Mouse (Mus musculus) frontal cortex, adult 2 months (tissue): ENCODE measurements at regions not wholly inside any gene's neighbourhood (a gene's known extent, or its start where the extent isn't known, plus 50 kb on each side); places are given as distances from the start of the nearest gene placed in this dataset.
A peak's percentile ranks its signal among the peaks of the same experiment; 100 is the strongest.

Source experiments
- DNase-seq, 2 experiments: peaks; one replicate each; pipeline ENCODE4 v3.0.0; 2022; ENCODE audit warnings: low spot score in 1 of 2; ENCODE audit errors: extremely low spot score in 1 of 2

GRCm38 (mm10) chr2:178784822-178785589 is 354.7 kb downstream of the Cdh26 start:
- no peak for DNase-seq

GRCm38 (mm10) chr2:178785843-178786242 is 355.5 kb downstream of the Cdh26 start:
- no peak for DNase-seq

GRCm38 (mm10) chr2:178795841-178796240 is 365.5 kb downstream of the Cdh26 start:
- DNase-seq: no peak

- no peak for DNase-seq
Measured at GRCm38 (mm10) chr2:178801464-178801863, 371.1 kb downstream of the Cdh26 start.

- no peak for DNase-seq
Measured at GRCm38 (mm10) chr2:178805283-178805682, 375.0 kb downstream of the Cdh26 start.

GRCm38 (mm10) chr2:178821552-178821951 is 391.2 kb downstream of the Cdh26 start:
- no peak for DNase-seq

GRCm38 (mm10) chr2:178830313-178830712 is 400.0 kb downstream of the Cdh26 start:
- no peak for DNase-seq

- peak; percentile 10 to 50 for DNase-seq
Measured at GRCm38 (mm10) chr2:178834986-178835385, 404.7 kb downstream of the Cdh26 start.

- no peak for DNase-seq
Measured at GRCm38 (mm10) chr2:178838571-178838970, 408.2 kb downstream of the Cdh26 start.

- DNase-seq: peak; percentile 23 to 50
Measured at GRCm38 (mm10) chr2:178840975-178841374, 410.6 kb downstream of the Cdh26 start.

GRCm38 (mm10) chr2:178842595-178842994 is 412.3 kb downstream of the Cdh26 start:
- DNase-seq: no peak

GRCm38 (mm10) chr2:178843458-178843857 is 413.1 kb downstream of the Cdh26 start:
- DNase-seq: no peak

- DNase-seq: no peak
Measured at GRCm38 (mm10) chr2:178844561-178844960, 414.2 kb downstream of the Cdh26 start.

- no peak for DNase-seq
Measured at GRCm38 (mm10) chr2:178850320-178850719, 420.0 kb downstream of the Cdh26 start.

- DNase-seq: no peak
Measured at GRCm38 (mm10) chr2:178850769-178851168, 420.4 kb downstream of the Cdh26 start.

- no peak for DNase-seq
Measured at GRCm38 (mm10) chr2:178854012-178854411, 423.7 kb downstream of the Cdh26 start.

GRCm38 (mm10) chr2:178854760-178855159 is 424.4 kb downstream of the Cdh26 start:
- no peak for DNase-seq

GRCm38 (mm10) chr2:178862620-178863019 is 432.3 kb downstream of the Cdh26 start:
- no peak for DNase-seq

- no peak for DNase-seq
Measured at GRCm38 (mm10) chr2:178867086-178867485, 436.8 kb downstream of the Cdh26 start.

- DNase-seq: no peak
Measured at GRCm38 (mm10) chr2:178869160-178869559, 438.8 kb downstream of the Cdh26 start.

GRCm38 (mm10) chr2:178878436-178878835 is 448.1 kb downstream of the Cdh26 start:
- DNase-seq: no peak

GRCm38 (mm10) chr2:178885686-178886085 is 455.4 kb downstream of the Cdh26 start:
- DNase-seq: peak in 1 of 2 experiments; percentile 55

- no peak for DNase-seq
Measured at GRCm38 (mm10) chr2:178888704-178889103, 458.4 kb downstream of the Cdh26 start.
